Mouse (Mus musculus): ENCODE results near the gene Gtf2ird1. TPM values are rescaled to one million over a fixed set of nuclear protein-coding genes. Genes with fewer than 3 reads are reported as not detected.
A peak's percentile ranks its signal among the peaks of the same experiment; 100 is the strongest.
"Not testable (repeated sequence)": the region's sequence is repeated elsewhere in the genome, so short reads cannot be mapped to it uniquely, and the experiment has no call there.

Gene Gtf2ird1
- polyA plus RNA-seq, 1 experiment from 2014 or later = 120 TPM

- H3K4me2 ChIP-seq (replicated peaks) = no peak overlapping the region
- H3K4me3 ChIP-seq = no peak overlapping the region
- no peaks in the 10 kb centered on the region for H3K27me3 ChIP-seq
- H3K27ac ChIP-seq (replicated peaks) = no peak overlapping the region
- no peak for ATAC-seq (ENCODE audit: low FRiP score, low read depth)
- H3K36me3 ChIP-seq = peaks cover 4% of the 10 kb centered on the region; the same call in 1 of the 2 replicates
- H3K4me1 ChIP-seq = peaks cover 18% of the 10 kb centered on the region
- H3K9ac ChIP-seq (replicated peaks) = no peak overlapping the region
- no peaks in the 10 kb centered on the region; the same call in 1 of the 2 replicates for H3K9me3 ChIP-seq
- WGBS = 96% methylated on average over 2 of the region's 2 CpGs
Observed at GRCm38 (mm10) chr5:134457371-134457770, 855 bp upstream of the Gtf2ird1 start.

DNA sequence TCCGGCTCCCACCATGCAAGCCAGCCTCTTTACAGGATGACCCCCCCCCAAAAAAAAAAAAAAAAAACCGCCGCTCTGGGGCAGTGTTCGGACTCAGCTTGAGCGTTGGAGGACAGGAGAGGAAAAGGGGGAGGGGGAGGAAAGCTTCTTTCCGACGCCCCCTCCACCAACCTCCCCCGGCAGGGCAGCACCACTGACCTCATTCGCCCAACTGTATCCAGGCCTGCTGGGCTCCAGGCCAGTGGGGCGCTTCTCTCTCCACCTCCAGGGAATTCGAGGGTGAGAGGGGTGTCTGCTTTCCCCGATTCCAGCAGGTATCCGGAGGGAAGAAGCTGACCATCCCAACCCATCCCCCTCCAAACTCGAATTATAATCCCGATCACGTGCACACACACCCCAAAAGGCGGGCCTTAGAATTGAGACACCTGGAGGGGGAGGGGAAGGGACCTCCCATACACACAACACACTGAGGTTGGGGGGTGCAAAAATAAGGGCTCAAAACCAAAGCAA, 547 bp downstream of the Gtf2ird1 start:
- no peaks in the 10 kb centered on the region for H3K27me3 ChIP-seq
- WGBS = 0% methylated on average over 17 of the region's 17 CpGs
- peak overlapping the region; percentile 91 for H3K9ac ChIP-seq (replicated peaks)
- H3K4me2 ChIP-seq (replicated peaks) = peak overlapping the region; percentile 83
- peaks cover 18% of the 10 kb centered on the region for H3K36me3 ChIP-seq
- peak; percentile 55 for ATAC-seq (ENCODE audit: low FRiP score, low read depth)
- H3K9me3 ChIP-seq = peaks cover 5% of the 10 kb centered on the region; the same call in 1 of the 2 replicates
- H3K4me3 ChIP-seq = peak overlapping the region; percentile 80
- peak overlapping the region; percentile 87 for H3K27ac ChIP-seq (replicated peaks)
- H3K4me1 ChIP-seq = peaks cover 18% of the 10 kb centered on the region

DNA sequence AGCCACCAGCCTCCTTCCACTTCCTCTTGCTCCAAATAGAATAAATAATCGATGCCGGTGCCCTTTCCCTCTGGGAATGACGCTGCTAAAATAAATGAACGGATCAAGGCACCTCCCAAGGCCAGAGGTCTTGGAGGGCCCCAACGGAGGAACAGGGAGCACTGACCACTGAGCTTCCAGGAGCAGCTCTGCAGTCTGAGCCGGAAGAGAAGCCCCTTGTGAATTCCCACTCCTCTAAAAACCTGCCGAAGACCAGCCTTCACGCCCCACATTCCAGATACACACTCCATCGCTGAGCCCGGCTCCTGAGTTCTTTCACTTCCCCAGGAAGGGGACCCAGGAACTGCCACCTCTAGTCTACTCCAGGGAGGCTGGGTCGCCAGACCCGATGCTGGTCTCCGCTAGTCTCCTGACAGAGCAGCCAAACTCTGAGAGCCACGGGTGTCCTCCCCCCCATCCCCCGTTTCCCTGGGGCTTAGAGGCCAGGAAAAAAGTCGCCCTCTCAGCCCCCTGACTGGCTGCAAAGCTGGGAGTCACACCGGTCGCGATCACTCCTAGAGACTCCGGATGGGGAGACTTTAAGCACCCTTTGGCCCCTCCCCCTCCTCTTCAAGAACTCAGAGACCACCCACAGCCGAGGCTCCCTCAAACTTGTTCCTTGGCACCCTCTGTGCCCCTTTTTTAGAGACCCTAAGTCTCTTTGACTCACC, 1.2 kb downstream of the Gtf2ird1 start:
- H3K9me3 ChIP-seq = peaks cover 5% of the 10 kb centered on the region; the same call in 1 of the 2 replicates
- peak overlapping the region; percentile 91 for H3K9ac ChIP-seq (replicated peaks)
- H3K4me3 ChIP-seq = peak overlapping the region; percentile 80
- no peaks in the 10 kb centered on the region for H3K27me3 ChIP-seq
- peak; percentile 55 for ATAC-seq (ENCODE audit: low FRiP score, low read depth)
- H3K4me1 ChIP-seq = peaks cover 18% of the 10 kb centered on the region
- peaks cover 24% of the 10 kb centered on the region for H3K36me3 ChIP-seq
- peak overlapping the region; percentile 83 for H3K4me2 ChIP-seq (replicated peaks)
- H3K27ac ChIP-seq (replicated peaks) = peak overlapping the region; percentile 87
- 2% methylated on average over 21 of the region's 21 CpGs for whole genome bisulfite sequencing

- peak overlapping the region; percentile 91 for H3K9ac ChIP-seq (replicated peaks)
- peak overlapping the region; percentile 83 for H3K4me2 ChIP-seq (replicated peaks)
- peaks cover 5% of the 10 kb centered on the region; the same call in 1 of the 2 replicates for H3K9me3 ChIP-seq
- ATAC-seq (ENCODE audit: low FRiP score, low read depth) = no peak
- H3K36me3 ChIP-seq = peaks cover 27% of the 10 kb centered on the region
- H3K4me3 ChIP-seq = peak overlapping the region; percentile 80
- no peaks in the 10 kb centered on the region for H3K27me3 ChIP-seq
- WGBS = 52% methylated on average over 9 of the region's 9 CpGs
- peaks cover 18% of the 10 kb centered on the region for H3K4me1 ChIP-seq
- 0 out of 2 replicates have a peak overlapping the region, but pooled peaks have one; percentile 20 for H3K27ac ChIP-seq (replicated peaks)
Observed at GRCm38 (mm10) chr5:134454421-134454820, 2.1 kb downstream of the Gtf2ird1 start.

GRCm38 (mm10) chr5:134453577-134453976, 2.9 kb downstream of the Gtf2ird1 start:
- Histone ChIP-seq H3K9ac (replicated peaks) (no peak overlapping the region), H3K27me3 (no peaks in the 10 kb centered on the region), H3K27ac (replicated peaks) (no peak overlapping the region), H3K9me3 (peaks cover 5% of the 10 kb centered on the region; the same call in 1 of the 2 replicates), H3K4me1 (peaks cover 18% of the 10 kb centered on the region), H3K4me3 (no peak overlapping the region), H3K36me3 (peaks cover 27% of the 10 kb centered on the region), H3K4me2 (replicated peaks) (no peak overlapping the region)
- 31% methylated on average over 1 of the region's 1 CpGs for WGBS
- no peak for ATAC-seq (ENCODE audit: low FRiP score, low read depth)

DNA sequence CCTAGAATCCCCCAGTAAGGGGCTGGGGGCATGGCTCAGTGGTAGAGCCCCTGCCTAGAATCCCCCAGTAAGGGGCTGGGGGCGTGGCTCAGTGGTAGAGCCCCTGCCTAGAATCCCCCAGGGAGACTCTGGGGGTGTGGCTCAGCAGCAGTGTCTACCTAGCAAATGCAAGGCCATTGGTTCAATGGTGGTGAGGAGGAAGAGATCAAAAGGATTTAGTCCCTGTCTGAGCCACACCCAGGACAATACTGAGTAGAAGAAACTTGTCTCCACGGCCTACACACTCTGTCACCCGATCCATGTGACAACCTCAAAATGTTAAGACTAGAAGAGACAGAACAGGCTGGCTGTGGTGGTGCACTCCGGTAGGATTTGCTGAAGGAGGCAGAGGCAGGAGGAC, 9.8 kb downstream of the Gtf2ird1 start:
- peaks cover 62% of the 10 kb centered on the region for H3K36me3 ChIP-seq
- not testable (repeated sequence) for H3K27me3 ChIP-seq; ATAC-seq (ENCODE audit: low FRiP score, low read depth); H3K9ac ChIP-seq (replicated peaks); H3K9me3 ChIP-seq; H3K4me2 ChIP-seq (replicated peaks); H3K27ac ChIP-seq (replicated peaks); H3K4me3 ChIP-seq
- WGBS = 95% methylated on average over 4 of the region's 4 CpGs
- peaks cover 12% of the 10 kb centered on the region for H3K4me1 ChIP-seq

- Histone ChIP-seq H3K9me3 (peaks cover 5% of the 10 kb centered on the region; the same call in 1 of the 2 replicates), H3K9ac (replicated peaks) (no peak overlapping the region), H3K4me1 (peaks cover 12% of the 10 kb centered on the region), H3K27me3 (no peaks in the 10 kb centered on the region), H3K4me2 (replicated peaks) (no peak overlapping the region), H3K36me3 (peaks cover 62% of the 10 kb centered on the region), H3K27ac (replicated peaks) (no peak overlapping the region), H3K4me3 (no peak overlapping the region)
- WGBS = 85% methylated on average over 10 of the region's 10 CpGs
- peak; percentile 19; the same call in 1 of the 2 replicates for ATAC-seq (ENCODE audit: low FRiP score, low read depth)
Observed at GRCm38 (mm10) chr5:134445895-134446294, 10.6 kb downstream of the Gtf2ird1 start.

- Histone ChIP-seq H3K9me3 (peaks cover 8% of the 10 kb centered on the region; the same call in 1 of the 2 replicates), H3K9ac (replicated peaks) (no peak overlapping the region), H3K27ac (replicated peaks) (no peak overlapping the region), H3K36me3 (peaks cover 63% of the 10 kb centered on the region), H3K4me3 (no peak overlapping the region), H3K4me1 (peaks cover 12% of the 10 kb centered on the region), H3K4me2 (replicated peaks) (no peak overlapping the region), H3K27me3 (no peaks in the 10 kb centered on the region)
- WGBS = 74% methylated on average over 10 of the region's 10 CpGs
- ATAC-seq (ENCODE audit: low FRiP score, low read depth) = no peak
Observed at GRCm38 (mm10) chr5:134445208-134445831, 11.2 kb downstream of the Gtf2ird1 start.

- Histone ChIP-seq H3K4me1 (peaks cover 12% of the 10 kb centered on the region), H3K27ac (replicated peaks) (no peak overlapping the region), H3K9ac (replicated peaks) (no peak overlapping the region), H3K4me2 (replicated peaks) (no peak overlapping the region), H3K36me3 (peaks cover 68% of the 10 kb centered on the region), H3K9me3 (peaks cover 8% of the 10 kb centered on the region; the same call in 1 of the 2 replicates), H3K27me3 (no peaks in the 10 kb centered on the region), H3K4me3 (no peak overlapping the region)
- WGBS = 95% methylated on average over 7 of the region's 7 CpGs
- no peak for ATAC-seq (ENCODE audit: low FRiP score, low read depth)
Observed at GRCm38 (mm10) chr5:134444473-134444872, 12.0 kb downstream of the Gtf2ird1 start.

GRCm38 (mm10) chr5:134442066-134442465, 14.4 kb downstream of the Gtf2ird1 start:
- Histone ChIP-seq H3K9ac (replicated peaks) (no peak overlapping the region), H3K27ac (replicated peaks) (no peak overlapping the region), H3K4me1 (peaks cover 21% of the 10 kb centered on the region), H3K4me3 (no peak overlapping the region), H3K36me3 (peaks cover 59% of the 10 kb centered on the region), H3K9me3 (peaks cover 8% of the 10 kb centered on the region; the same call in 1 of the 2 replicates), H3K27me3 (no peaks in the 10 kb centered on the region), H3K4me2 (replicated peaks) (no peak overlapping the region)
- ATAC-seq (ENCODE audit: low FRiP score, low read depth) = no peak
- WGBS = 94% methylated on average over 3 of the region's 3 CpGs

DNA sequence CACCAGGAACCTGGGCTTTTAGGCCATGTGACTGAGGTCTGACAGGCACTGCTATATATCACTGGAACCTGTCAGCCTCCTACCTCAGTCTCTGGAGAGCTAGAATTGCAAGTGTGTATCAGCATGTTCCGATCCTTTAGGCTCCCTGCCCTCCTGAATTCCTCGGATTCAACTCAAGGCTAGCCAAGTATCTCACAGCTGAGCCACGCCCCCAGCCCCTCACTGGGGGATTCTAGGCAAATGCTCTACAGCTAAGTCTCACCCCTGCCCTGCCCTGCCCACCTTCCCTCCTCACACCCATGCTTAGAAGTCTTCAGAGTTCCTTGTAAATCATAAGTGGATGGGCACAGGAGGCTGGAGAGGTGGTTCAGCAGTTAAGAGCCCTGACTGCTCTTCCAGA, 15.4 kb downstream of the Gtf2ird1 start:
- Histone ChIP-seq H3K27me3 (no peaks in the 10 kb centered on the region), H3K4me1 (peaks cover 27% of the 10 kb centered on the region), H3K27ac (replicated peaks) (no peak overlapping the region), H3K36me3 (peaks cover 56% of the 10 kb centered on the region), H3K4me3 (no peak overlapping the region), H3K4me2 (replicated peaks) (no peak overlapping the region), H3K9me3 (peaks cover 8% of the 10 kb centered on the region; the same call in 1 of the 2 replicates), H3K9ac (replicated peaks) (no peak overlapping the region)
- WGBS = 91% methylated on average over 3 of the region's 3 CpGs
- ATAC-seq (ENCODE audit: low FRiP score, low read depth) = no peak

DNA sequence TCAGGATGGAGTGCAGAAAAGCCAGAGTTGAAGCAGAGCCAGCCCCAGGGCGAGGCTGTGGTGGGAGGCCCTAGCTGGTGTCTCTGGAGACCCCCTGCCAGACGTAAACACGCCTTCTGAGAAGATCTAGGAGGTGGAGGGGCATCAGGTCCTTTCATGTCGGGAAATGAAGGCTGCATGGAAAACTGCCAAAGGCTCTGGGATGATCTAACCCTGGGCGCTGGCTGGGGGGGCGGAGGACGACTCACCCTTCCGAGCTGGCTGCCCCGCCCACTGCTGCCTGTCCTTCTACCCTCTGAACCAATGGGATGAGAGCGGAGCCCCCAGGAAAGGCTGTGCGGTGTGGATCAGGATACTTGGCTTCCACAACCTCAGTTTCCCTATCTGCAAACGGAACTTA, 16.4 kb downstream of the Gtf2ird1 start:
- Histone ChIP-seq H3K9me3 (peaks cover 8% of the 10 kb centered on the region; the same call in 1 of the 2 replicates), H3K27me3 (no peaks in the 10 kb centered on the region), H3K27ac (replicated peaks) (no peak overlapping the region), H3K36me3 (peaks cover 56% of the 10 kb centered on the region), H3K9ac (replicated peaks) (no peak overlapping the region), H3K4me2 (replicated peaks) (no peak overlapping the region), H3K4me1 (peaks cover 24% of the 10 kb centered on the region; the same call in 1 of the 2 replicates), H3K4me3 (no peak overlapping the region)
- WGBS = 90% methylated on average over 12 of the region's 12 CpGs
- ATAC-seq (ENCODE audit: low FRiP score, low read depth) = no peak

All from midbrain, embryonic 12.5 days (tissue).